Mouse (Mus musculus): ENCODE measurements at regions not wholly inside any gene's neighbourhood (a gene's known extent, or its start where the extent isn't known, plus 50 kb on each side); places are given as distances from the start of the nearest gene placed in this dataset.

DNA sequence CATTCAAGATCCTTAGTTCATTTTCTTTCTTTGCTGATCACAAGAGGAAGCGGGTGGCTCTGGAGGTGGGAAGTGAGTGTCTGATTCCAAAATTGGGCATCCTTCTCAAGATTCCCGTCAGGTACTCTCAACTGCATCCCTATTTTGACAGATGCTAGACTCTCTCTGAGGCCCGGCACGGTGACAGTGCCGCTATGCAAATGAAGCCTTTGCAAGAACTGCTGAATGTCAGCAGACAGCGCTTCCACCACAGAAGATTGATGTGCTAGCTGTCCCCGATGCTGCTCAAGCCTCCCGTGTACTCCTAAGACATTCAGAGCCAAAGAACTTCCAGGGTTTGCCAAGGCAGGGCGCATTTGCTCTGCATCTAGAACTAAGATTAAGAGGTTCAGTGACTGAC lies 50.9 kb upstream of the Cpne4 start:
- Histone ChIP-seq H3K27me3 (ENCODE audit: control insufficient read depth, insufficient read depth, low read length) (no peaks in the 10 kb centered on the region), H3K4me1 (replicated peaks; ENCODE audit: control insufficient read depth, insufficient read depth, low read length) (no peaks in the 10 kb centered on the region), H3K4me2 (ENCODE audit: low read depth, low read length, severe bottlenecking) (no peak overlapping the region), H3K4me3 (ENCODE audit: low read depth, low read length) (no peak overlapping the region), H3K36me3 (ENCODE audit: control insufficient read depth, insufficient read depth, low read length) (no peaks in the 10 kb centered on the region), H3K9ac (ENCODE audit: low read length) (no peak overlapping the region), H3K27ac (ENCODE audit: low read depth, low read length) (no peak overlapping the region), H3K9me3 (ENCODE audit: control insufficient read depth, low read length) (no peaks in the 10 kb centered on the region)
- DNase-seq (ENCODE audit: low spot score) = no peak
- 84% methylated on average over 9 of the region's 9 CpGs for WGBS
- ATAC-seq (replicated peaks; ENCODE audit: low FRiP score) = no peak

- H3K27ac ChIP-seq (ENCODE audit: low read depth, low read length) = no peak overlapping the region
- H3K4me2 ChIP-seq (ENCODE audit: low read depth, low read length, severe bottlenecking) = no peak overlapping the region
- DNase-seq (ENCODE audit: low spot score) = no peak
- ATAC-seq (replicated peaks; ENCODE audit: low FRiP score) = no peak
- no peaks in the 10 kb centered on the region for H3K4me1 ChIP-seq (replicated peaks; ENCODE audit: control insufficient read depth, insufficient read depth, low read length)
- no peak overlapping the region for H3K4me3 ChIP-seq (ENCODE audit: low read depth, low read length)
- H3K9me3 ChIP-seq (ENCODE audit: control insufficient read depth, low read length) = no peaks in the 10 kb centered on the region
- no peaks in the 10 kb centered on the region for H3K27me3 ChIP-seq (ENCODE audit: control insufficient read depth, insufficient read depth, low read length)
- no peaks in the 10 kb centered on the region for H3K36me3 ChIP-seq (ENCODE audit: control insufficient read depth, insufficient read depth, low read length)
- no peak overlapping the region for H3K9ac ChIP-seq (ENCODE audit: low read length)
Measured at GRCm38 (mm10) chr9:104490696-104491095, 56.4 kb upstream of the Cpne4 start.

- H3K36me3 ChIP-seq (ENCODE audit: control insufficient read depth, insufficient read depth, low read length) = no peaks in the 10 kb centered on the region
- no peaks in the 10 kb centered on the region for H3K4me1 ChIP-seq (replicated peaks; ENCODE audit: control insufficient read depth, insufficient read depth, low read length)
- no peak overlapping the region for H3K27ac ChIP-seq (ENCODE audit: low read depth, low read length)
- H3K9ac ChIP-seq (ENCODE audit: low read length) = no peak overlapping the region
- ATAC-seq (replicated peaks; ENCODE audit: low FRiP score) (no peak), DNase-seq (ENCODE audit: low spot score) (no peak)
- H3K4me2 ChIP-seq (ENCODE audit: low read depth, low read length, severe bottlenecking) = no peak overlapping the region
- H3K4me3 ChIP-seq (ENCODE audit: low read depth, low read length) = no peak overlapping the region
- H3K9me3 ChIP-seq (ENCODE audit: control insufficient read depth, low read length) = no peaks in the 10 kb centered on the region
- no peaks in the 10 kb centered on the region for H3K27me3 ChIP-seq (ENCODE audit: control insufficient read depth, insufficient read depth, low read length)
- 87% methylated on average over 6 of the region's 6 CpGs for WGBS
Measured at GRCm38 (mm10) chr9:104489383-104489782, 57.7 kb upstream of the Cpne4 start.

DNA sequence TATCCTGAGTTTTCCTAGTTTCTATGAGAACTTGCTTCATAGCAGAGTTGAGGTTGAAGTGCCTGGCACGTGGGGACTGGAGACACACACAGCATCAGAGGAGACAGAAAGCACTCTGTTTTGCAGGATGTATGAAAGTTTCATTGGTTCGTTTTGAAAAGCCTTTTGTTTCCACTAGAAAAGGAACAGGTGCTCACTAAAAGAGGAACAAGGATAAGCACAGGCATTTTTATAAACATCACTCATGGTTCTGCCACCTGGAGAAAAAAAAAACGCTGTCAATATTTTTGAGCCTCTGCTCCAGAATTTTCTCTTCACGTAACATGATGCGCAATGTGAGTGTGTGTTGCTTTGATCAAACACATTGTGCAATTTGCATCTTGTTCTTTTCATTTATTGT lies 64.6 kb upstream of the Cpne4 start:
- H3K36me3 ChIP-seq (ENCODE audit: control insufficient read depth, insufficient read depth, low read length) = no peaks in the 10 kb centered on the region
- 79% methylated on average over 5 of the region's 5 CpGs for WGBS
- ATAC-seq (replicated peaks; ENCODE audit: low FRiP score) = no peak

DNA sequence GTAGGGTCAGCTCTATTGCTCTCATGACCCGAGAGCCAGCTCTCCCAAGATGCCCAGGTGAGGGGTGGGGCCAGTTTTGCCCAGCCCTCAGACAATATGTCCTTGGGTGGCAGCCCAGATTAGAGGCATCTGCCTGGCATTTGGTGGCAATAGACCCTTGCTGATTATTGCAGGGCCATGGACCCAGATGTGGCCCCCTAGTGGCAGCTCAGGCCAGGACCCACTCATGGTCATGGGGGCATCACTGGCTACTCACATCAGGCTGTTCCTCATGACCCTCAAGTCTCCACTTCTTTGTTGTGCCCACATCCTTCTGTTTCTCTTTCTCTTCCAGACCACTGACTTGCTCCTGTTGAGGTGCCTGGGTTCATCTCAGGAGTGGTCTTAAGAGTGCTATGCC lies 66.4 kb upstream of the Cpne4 start:
- DNase-seq (ENCODE audit: low spot score) (no peak), ATAC-seq (replicated peaks; ENCODE audit: low FRiP score) (no peak)
- no peak overlapping the region for H3K4me3 ChIP-seq (ENCODE audit: low read depth, low read length)
- H3K4me2 ChIP-seq (ENCODE audit: low read depth, low read length, severe bottlenecking) = no peak overlapping the region
- H3K9ac ChIP-seq (ENCODE audit: low read length) = no peak overlapping the region
- H3K4me1 ChIP-seq (replicated peaks; ENCODE audit: control insufficient read depth, insufficient read depth, low read length) = no peaks in the 10 kb centered on the region
- H3K27me3 ChIP-seq (ENCODE audit: control insufficient read depth, insufficient read depth, low read length) = no peaks in the 10 kb centered on the region
- no peak overlapping the region for H3K27ac ChIP-seq (ENCODE audit: low read depth, low read length)
- H3K36me3 ChIP-seq (ENCODE audit: control insufficient read depth, insufficient read depth, low read length) = no peaks in the 10 kb centered on the region
- no peaks in the 10 kb centered on the region for H3K9me3 ChIP-seq (ENCODE audit: control insufficient read depth, low read length)
- WGBS = 76% methylated on average over 1 of the region's 1 CpGs

More for the DNA sequence above, 64.6 kb upstream of the Cpne4 start:
- no peak for DNase-seq (ENCODE audit: low spot score)
- H3K27me3 ChIP-seq (ENCODE audit: control insufficient read depth, insufficient read depth, low read length) = no peaks in the 10 kb centered on the region
- H3K27ac ChIP-seq (ENCODE audit: low read depth, low read length) = no peak overlapping the region
- H3K4me2 ChIP-seq (ENCODE audit: low read depth, low read length, severe bottlenecking) = no peak overlapping the region
- H3K4me3 ChIP-seq (ENCODE audit: low read depth, low read length) = no peak overlapping the region
- H3K9me3 ChIP-seq (ENCODE audit: control insufficient read depth, low read length) = no peaks in the 10 kb centered on the region
- H3K9ac ChIP-seq (ENCODE audit: low read length) = no peak overlapping the region
- no peaks in the 10 kb centered on the region for H3K4me1 ChIP-seq (replicated peaks; ENCODE audit: control insufficient read depth, insufficient read depth, low read length)

- ATAC-seq (replicated peaks; ENCODE audit: low FRiP score) = no peak
Measured at GRCm38 (mm10) chr9:104474831-104475230, 72.3 kb upstream of the Cpne4 start.

DNA sequence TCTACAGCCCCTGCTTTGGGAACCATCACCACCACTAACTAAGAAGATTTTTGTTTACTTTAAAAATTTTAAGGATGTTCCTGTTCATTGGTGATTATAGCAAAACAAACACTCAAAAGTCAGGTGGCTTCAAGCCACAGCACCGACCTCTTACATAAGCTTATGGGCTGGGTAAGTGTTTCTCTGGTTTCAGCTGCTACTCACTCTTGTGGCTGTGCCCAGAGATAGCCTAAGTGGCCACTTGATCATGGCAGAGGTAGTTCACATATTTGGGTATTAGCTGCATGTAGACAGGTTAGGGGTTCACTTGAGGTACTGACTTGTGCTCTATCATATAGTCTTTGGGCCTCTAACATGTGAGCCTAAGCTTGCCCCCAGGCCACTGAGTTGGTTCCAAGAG lies 79.8 kb upstream of the Cpne4 start:
- H3K36me3 ChIP-seq (ENCODE audit: control insufficient read depth, insufficient read depth, low read length) = no peaks in the 10 kb centered on the region
- H3K4me1 ChIP-seq (replicated peaks; ENCODE audit: control insufficient read depth, insufficient read depth, low read length) = no peaks in the 10 kb centered on the region
- ATAC-seq (replicated peaks; ENCODE audit: low FRiP score) (no peak), DNase-seq (ENCODE audit: low spot score) (no peak)
- H3K9me3 ChIP-seq (ENCODE audit: control insufficient read depth, low read length) = no peaks in the 10 kb centered on the region
- H3K9ac ChIP-seq (ENCODE audit: low read length) = no peak overlapping the region
- H3K27me3 ChIP-seq (ENCODE audit: control insufficient read depth, insufficient read depth, low read length) = no peaks in the 10 kb centered on the region
- no peak overlapping the region for H3K27ac ChIP-seq (ENCODE audit: low read depth, low read length)
- no peak overlapping the region for H3K4me2 ChIP-seq (ENCODE audit: low read depth, low read length, severe bottlenecking)
- no peak overlapping the region for H3K4me3 ChIP-seq (ENCODE audit: low read depth, low read length)
- WGBS = 76% methylated on average over 1 of the region's 1 CpGs

More at GRCm38 (mm10) chr9:104474831-104475230, 72.3 kb upstream of the Cpne4 start:
- no peak for DNase-seq (ENCODE audit: low spot score)
- H3K36me3 ChIP-seq (ENCODE audit: control insufficient read depth, insufficient read depth, low read length) = no peaks in the 10 kb centered on the region
- H3K4me3 ChIP-seq (ENCODE audit: low read depth, low read length) = no peak overlapping the region
- H3K4me1 ChIP-seq (replicated peaks; ENCODE audit: control insufficient read depth, insufficient read depth, low read length) = no peaks in the 10 kb centered on the region
- no peak overlapping the region for H3K9ac ChIP-seq (ENCODE audit: low read length)
- H3K27ac ChIP-seq (ENCODE audit: low read depth, low read length) = no peak overlapping the region
- no peaks in the 10 kb centered on the region for H3K27me3 ChIP-seq (ENCODE audit: control insufficient read depth, insufficient read depth, low read length)
- 77% methylated on average over 4 of the region's 4 CpGs for WGBS
- no peak overlapping the region for H3K4me2 ChIP-seq (ENCODE audit: low read depth, low read length, severe bottlenecking)
- no peaks in the 10 kb centered on the region for H3K9me3 ChIP-seq (ENCODE audit: control insufficient read depth, low read length)

DNA sequence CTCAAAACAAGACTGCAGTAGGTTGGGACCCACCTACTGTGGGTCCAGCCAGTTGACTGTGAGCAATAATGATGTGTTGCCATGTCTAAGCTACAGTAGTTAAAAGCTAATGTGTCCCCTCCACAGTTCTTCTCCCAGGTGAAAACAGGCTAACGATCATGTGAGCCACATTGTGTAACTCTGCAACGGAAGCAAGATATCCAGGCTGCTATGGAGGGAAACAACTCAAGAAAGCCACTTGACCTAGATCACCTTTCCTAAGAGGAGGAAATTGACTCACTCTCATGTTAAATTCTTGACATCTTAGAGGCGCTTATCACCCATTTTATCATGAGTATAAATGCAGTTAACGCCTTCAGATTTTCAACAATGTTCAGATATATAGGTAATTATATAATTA lies 83.4 kb upstream of the Cpne4 start:
- Histone ChIP-seq H3K9ac (ENCODE audit: low read length) (no peak overlapping the region), H3K27me3 (ENCODE audit: control insufficient read depth, insufficient read depth, low read length) (no peaks in the 10 kb centered on the region), H3K4me3 (ENCODE audit: low read depth, low read length) (no peak overlapping the region), H3K27ac (ENCODE audit: low read depth, low read length) (no peak overlapping the region), H3K9me3 (ENCODE audit: control insufficient read depth, low read length) (no peaks in the 10 kb centered on the region), H3K36me3 (ENCODE audit: control insufficient read depth, insufficient read depth, low read length) (no peaks in the 10 kb centered on the region), H3K4me2 (ENCODE audit: low read depth, low read length, severe bottlenecking) (no peak overlapping the region), H3K4me1 (replicated peaks; ENCODE audit: control insufficient read depth, insufficient read depth, low read length) (no peaks in the 10 kb centered on the region)
- ATAC-seq (replicated peaks; ENCODE audit: low FRiP score) (no peak), DNase-seq (ENCODE audit: low spot score) (no peak)
- WGBS = 86% methylated on average over 4 of the region's 4 CpGs

DNA sequence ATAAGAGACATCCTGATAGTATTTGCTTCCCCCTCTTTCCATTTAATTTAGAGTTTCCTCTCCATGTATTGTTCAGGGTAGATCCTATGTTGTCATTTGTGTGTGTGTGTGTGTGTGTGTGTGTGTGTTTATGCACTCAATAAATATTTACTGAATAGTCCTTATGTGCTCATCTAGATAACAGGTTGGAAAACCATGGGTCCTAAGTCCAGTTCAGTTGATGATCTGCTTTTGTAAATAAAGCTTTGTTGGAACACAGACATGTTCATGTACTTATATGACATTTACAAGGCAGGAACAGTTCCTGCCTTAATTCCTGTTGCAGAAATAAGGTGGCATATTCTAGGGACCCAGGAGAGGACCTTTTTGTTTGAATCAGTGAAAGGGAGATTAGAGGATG lies 87.0 kb upstream of the Cpne4 start:
- no peaks in the 10 kb centered on the region for H3K36me3 ChIP-seq (ENCODE audit: control insufficient read depth, insufficient read depth, low read length)
- H3K4me1 ChIP-seq (replicated peaks; ENCODE audit: control insufficient read depth, insufficient read depth, low read length) = no peaks in the 10 kb centered on the region
- H3K9me3 ChIP-seq (ENCODE audit: control insufficient read depth, low read length) = no peaks in the 10 kb centered on the region
- ATAC-seq (replicated peaks; ENCODE audit: low FRiP score) (no peak), DNase-seq (ENCODE audit: low spot score) (no peak)
- no peak overlapping the region for H3K9ac ChIP-seq (ENCODE audit: low read length)
- no peak overlapping the region for H3K4me2 ChIP-seq (ENCODE audit: low read depth, low read length, severe bottlenecking)
- no peaks in the 10 kb centered on the region for H3K27me3 ChIP-seq (ENCODE audit: control insufficient read depth, insufficient read depth, low read length)
- H3K27ac ChIP-seq (ENCODE audit: low read depth, low read length) = no peak overlapping the region
- no peak overlapping the region for H3K4me3 ChIP-seq (ENCODE audit: low read depth, low read length)

Data from forebrain, embryonic 11.5 days (tissue).